Mouse (Mus musculus) thymus, postnatal 4 days (tissue): Measurements from ENCODE around the gene Gm10964.

Experiments
- DNase-seq: peaks from one replicate; pipeline ENCODE4 v3.0.0; 2021

Gm10964 gene

GRCm38 (mm10) chr3:103734696-103735519 is 4.3 kb upstream of the Gm10964 start:
- no peak for DNase-seq

DNA sequence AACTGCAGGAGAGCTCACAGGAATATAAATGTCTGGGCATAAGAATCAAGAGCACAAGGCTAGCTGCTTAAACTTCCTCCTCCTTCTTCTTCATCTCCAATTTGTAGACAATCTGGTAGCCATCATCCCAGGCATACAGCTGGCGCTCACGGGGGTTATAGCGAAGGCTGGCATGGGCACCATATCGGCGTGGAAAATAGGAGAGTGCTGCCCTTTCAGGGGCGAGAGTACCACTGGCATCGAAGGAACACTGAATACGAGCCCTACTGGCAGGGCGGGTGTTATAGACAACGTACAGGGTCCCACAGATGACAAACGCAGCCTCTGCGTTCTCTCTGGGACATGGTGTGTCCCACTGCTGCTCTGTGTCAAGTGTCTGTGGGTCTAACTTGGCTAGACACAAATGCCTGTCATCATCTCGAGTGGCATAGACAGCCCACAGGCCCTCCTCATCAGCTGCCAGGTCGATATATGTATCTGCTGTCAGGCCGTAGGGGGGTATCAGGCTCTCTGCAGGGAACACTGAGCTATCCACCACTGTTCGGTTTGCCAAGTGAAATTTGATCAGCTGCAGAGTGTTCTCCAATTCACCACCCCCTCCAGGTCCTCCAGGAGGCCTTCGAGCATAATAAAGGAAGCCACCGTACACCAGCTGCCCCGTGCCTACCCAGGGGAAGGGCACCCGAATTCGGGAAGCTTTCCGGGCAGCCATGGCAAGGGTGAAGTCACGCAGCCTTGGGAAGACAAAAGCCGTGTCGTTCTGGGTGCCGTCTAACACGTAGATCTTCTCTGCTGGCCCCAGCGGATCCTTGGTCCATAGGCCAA is 3.2 kb upstream of the Gm10964 start:
- no peak for DNase-seq

DNA sequence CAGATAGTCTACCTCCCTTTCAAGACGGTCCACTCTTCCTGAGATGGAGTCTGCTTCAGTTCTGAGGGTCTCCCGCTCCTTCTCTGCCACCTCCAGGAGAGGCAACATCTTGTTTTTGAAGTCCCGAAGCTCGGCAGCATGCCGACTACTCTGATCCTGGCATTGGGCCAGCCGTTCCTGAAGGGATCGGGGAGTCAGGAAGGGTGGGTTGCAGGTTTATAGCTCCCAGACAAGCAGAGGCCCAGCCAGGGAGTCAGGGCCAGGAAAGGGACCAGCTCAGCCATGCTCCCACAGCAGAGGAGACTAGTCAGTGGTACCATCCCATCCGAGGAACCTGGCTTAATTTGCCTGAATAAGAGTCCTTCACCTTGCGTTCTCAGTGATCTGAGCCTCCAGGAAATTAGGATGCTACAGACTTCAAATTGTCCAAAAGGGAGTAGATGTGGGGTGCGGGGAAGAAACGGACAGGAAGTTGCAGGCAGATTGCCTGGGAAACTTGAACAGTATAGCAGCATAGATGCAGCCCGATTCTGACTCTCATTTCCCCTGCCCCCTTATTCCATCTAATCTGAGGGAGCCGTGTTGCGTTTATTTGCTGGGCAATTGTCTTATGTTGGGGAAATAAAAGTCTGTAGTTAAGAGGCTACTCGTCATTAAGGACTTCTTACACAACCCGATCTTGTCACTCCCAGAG is 2.0 kb upstream of the Gm10964 start:
- DNase-seq = peak; percentile 29

GRCm38 (mm10) chr3:103737778-103738571 is 1.2 kb upstream of the Gm10964 start, which contains the start of gene Olfml3:
Olfml3 (minus strand) TSS chr3:103738001.
- DNase-seq = peak; percentile 97

- peak; percentile 29 for DNase-seq
Observed at GRCm38 (mm10) chr3:103740342-103740741, 1.2 kb downstream of the Gm10964 start.

DNA sequence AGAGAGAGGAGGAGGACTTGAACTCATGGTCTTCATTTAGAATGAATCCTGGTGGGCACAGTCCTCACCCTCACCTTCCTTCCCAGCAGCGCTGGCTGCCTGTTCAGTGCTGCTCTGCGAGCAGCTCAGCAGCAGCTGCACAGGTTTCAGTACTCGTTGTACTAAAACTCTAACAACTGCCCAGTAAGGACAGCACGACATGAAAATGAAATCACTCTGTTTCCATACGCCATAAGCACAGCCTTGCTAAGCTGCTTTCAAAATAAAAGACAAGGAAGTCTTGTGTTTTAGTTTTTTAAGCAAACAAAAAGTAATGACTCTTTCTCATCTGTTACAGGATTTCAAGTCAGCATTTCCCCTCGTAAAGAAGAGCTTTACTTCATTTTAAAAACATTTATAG is 4.0 kb downstream of the Gm10964 start:
- DNase-seq = no peak

DNA sequence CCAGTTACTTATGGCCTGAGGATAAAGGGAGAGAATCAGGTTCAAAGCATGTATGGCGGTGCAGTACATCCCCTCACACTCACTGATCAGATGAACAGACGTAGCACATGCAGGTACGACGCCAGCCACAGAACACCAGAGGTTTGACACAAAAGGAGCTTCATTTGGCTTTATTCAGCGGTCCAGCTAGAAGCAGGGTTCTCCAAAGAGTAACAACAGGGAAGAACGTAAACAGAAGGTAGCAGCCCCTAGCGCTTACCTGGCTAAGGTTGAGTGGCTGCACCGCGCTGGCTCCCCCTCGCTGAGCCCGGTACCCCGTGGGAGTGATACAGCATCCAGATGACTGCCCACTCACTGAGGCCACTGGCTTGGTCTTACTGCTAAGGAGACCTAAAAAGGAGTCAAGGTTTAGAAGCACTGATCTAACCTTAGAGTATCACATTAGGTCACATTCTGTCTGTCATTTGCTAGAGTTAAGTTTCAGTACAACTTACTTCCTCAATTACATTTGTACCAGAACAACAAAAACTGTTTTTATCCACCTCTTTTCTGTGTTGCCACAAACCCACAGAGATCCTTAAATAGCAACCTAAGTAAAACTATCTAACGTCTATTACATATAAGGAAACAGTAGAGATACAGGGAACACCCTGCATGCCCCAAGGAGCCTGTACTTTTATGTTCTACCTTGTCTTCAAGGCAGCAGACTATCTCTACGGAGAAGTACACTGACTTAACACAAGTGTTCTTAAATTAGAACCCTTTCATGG is 6.0 kb downstream of the Gm10964 start:
- DNase-seq = no peak

DNA sequence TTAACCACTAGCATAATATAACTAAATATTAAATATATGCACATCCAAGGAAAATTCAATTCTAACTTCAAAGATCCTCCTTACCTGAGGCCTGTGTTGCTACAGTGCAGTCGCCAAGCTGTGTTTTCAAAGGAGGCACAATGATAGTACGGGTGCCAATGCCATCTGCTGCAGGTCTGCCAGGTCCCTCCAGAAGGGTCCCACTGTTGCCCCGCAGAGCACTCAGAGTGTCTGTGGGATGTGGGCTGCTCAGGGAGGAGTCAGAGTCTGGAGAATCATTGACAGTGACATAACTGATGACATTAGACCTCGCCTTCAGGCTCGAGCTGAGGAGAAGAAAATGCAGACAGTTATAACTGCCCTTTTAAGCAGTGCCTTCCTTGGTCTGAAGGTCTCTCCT is 7.5 kb downstream of the Gm10964 start:
- DNase-seq = no peak

DNA sequence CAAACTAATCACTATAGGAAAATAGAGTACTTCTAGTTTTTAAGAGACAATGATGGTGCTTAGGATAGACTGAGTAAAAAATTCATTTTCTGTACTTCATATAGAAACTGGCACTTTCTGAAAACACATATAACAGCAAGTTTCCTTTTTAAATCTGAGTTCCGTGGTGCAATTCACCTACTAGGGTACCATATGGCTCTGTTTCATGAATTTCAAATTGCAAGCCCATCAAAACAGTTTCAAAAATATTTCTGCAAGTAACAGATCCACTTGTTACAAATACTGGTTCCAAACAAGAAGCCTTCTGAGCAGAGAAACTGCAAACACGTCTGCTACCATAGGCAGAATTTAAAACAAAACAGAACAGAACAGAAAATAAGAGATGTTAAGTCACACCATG is 12.4 kb downstream of the Gm10964 start:
- DNase-seq = no peak

- no peak for DNase-seq
Observed at GRCm38 (mm10) chr3:103755351-103755750, 16.2 kb downstream of the Gm10964 start.

- DNase-seq = no peak
Observed at GRCm38 (mm10) chr3:103756920-103757319, 17.8 kb downstream of the Gm10964 start.

DNA sequence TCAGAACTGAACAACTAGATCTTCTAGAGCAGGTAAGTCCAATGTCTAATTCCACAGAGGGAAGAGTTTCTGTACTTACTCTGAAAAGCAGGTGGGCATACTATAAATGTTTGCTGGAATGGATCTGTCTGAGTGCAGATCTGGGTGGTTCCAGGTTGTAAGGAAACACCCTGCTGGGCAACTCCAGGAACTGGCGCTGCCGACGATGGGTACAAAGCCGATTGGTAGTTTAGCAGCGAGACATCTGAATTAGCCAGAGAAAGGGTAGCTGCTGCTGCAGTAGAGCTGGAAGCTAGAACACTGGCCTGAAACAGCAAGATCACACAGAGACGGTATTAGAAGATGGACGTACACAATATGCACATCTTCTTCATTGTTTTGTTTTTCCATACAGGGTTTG is 19.3 kb downstream of the Gm10964 start:
- no peak for DNase-seq

GRCm38 (mm10) chr3:103759261-103759970 is 20.2 kb downstream of the Gm10964 start:
- no peak for DNase-seq

- no peak for DNase-seq
Observed at GRCm38 (mm10) chr3:103766789-103767188, 27.6 kb downstream of the Gm10964 start.

- DNase-seq = no peak
Observed at GRCm38 (mm10) chr3:103771531-103772130, 32.5 kb downstream of the Gm10964 start.

- peak; percentile 36 for DNase-seq
Observed at GRCm38 (mm10) chr3:103772846-103773245, 33.7 kb downstream of the Gm10964 start.

GRCm38 (mm10) chr3:103773508-103773907 is 34.3 kb downstream of the Gm10964 start:
- DNase-seq = peak; percentile 50

DNA sequence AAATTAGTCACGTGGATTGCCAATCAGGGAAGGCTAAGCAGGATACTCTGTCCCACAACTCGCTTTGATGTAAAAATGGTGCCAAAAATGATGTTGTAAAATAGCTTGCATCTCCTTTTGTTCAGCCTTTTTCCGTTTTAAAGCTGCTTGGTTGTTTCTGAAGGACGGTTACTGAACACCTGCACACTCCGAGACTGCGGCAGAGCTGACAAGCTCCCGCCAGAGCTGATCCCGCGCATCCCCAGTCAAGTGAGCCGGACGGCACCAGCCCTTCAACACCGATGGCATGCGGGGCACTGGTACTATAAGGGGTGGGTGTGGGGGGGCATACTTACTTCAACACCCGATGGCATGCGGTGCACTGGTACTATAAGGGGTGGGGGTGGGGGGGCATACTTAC is 34.8 kb downstream of the Gm10964 start:
- DNase-seq = peak; percentile 77

GRCm38 (mm10) chr3:103777940-103778339 is 38.8 kb downstream of the Gm10964 start:
- DNase-seq = peak; percentile 64

- no peak for DNase-seq
Observed at GRCm38 (mm10) chr3:103778660-103779059, 39.5 kb downstream of the Gm10964 start.

GRCm38 (mm10) chr3:103779183-103779582 is 40.0 kb downstream of the Gm10964 start:
- DNase-seq = no peak
